ENCODE assay signal across 9 mouse cellular contexts in the genomic region with DNA sequence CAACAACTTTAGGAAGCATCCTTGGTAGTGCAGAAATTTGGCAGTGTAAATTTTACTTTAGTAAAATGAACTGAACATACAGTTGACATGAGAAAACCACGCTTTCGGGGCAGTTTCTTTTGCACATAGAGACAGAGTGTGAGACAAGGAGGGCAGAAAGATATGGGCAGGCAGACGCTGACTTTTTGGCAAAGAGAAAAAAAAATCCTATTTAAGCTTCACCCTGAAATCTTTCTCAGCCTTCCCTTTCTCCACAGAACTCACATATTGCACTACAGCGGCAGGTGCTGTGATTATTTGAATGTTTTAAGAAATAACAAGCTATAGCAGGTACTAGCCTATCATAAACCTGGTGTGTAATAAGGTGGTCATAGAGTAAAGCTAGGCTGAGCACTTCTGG. TPM values are rescaled to one million over a fixed set of nuclear protein-coding genes. Genes with fewer than 3 reads are reported as not detected.
A peak's percentile ranks its signal among the peaks of the same experiment; 100 is the strongest.
DNase-seq lines count a peak whose midpoint lies in the region; ATAC-seq and TF ChIP-seq lines count a peak whose summit lies in the region.
"Had no signal": no experiment of that assay in that cellular context is flagged by ENCODE, and none has a peak within 500 bp of the region (broad histone marks: within the 10 kb centered on the region; RNA-seq: fewer than 3 reads in every experiment).

No protein-coding gene starts in this region.

- H3K4me3 ChIP-seq in limb, embryonic 12.5 days (replicated peaks) = no peak overlapping the region; the same call in 1 of the 2 replicates
- no peak overlapping the region; the same call in 1 of the 2 replicates for H3K4me3 ChIP-seq in limb, embryonic 10.5 days
- peak overlapping the region; percentile 93 for H3K4me3 ChIP-seq in hindbrain, embryonic 10.5 days
- no peak overlapping the region for H3K4me3 ChIP-seq in midbrain, postnatal 0 days (ENCODE audit: low read depth, low read length)

- H3K4me2 ChIP-seq in limb, embryonic 12.5 days = peak overlapping the region; percentile 40; the same call in 1 of the 2 replicates
- H3K4me2 ChIP-seq in midbrain, postnatal 0 days (ENCODE audit: low read depth, low read length, poor library complexity, severe bottlenecking) = peak overlapping the region; percentile 8; the same call in 1 of the 2 replicates

- H3K9me3 ChIP-seq in limb, embryonic 12.5 days = no peaks in the 10 kb centered on the region
- no peaks in the 10 kb centered on the region for H3K9me3 ChIP-seq in limb, embryonic 10.5 days (replicated peaks)
- H3K9me3 ChIP-seq in hindbrain, embryonic 10.5 days = no peaks in the 10 kb centered on the region
- H3K9me3 ChIP-seq in midbrain, postnatal 0 days (ENCODE audit: low read length) = no peaks in the 10 kb centered on the region

- peaks cover 23% of the 10 kb centered on the region for H3K4me1 ChIP-seq in limb, embryonic 12.5 days (replicated peaks)
- H3K4me1 ChIP-seq in limb, embryonic 10.5 days = peaks cover 42% of the 10 kb centered on the region
- peaks cover 38% of the 10 kb centered on the region for H3K4me1 ChIP-seq in hindbrain, embryonic 10.5 days (replicated peaks)
- no peaks in the 10 kb centered on the region for H3K4me1 ChIP-seq in midbrain, postnatal 0 days (ENCODE audit: insufficient read depth, low read length)

- H3K9ac ChIP-seq in limb, embryonic 12.5 days (replicated peaks) = no peak overlapping the region
- no peak overlapping the region for H3K9ac ChIP-seq in midbrain, postnatal 0 days (replicated peaks; ENCODE audit: low read length, poor library complexity, severe bottlenecking)

- WGBS in limb, embryonic 12.5 days = 20% methylated on average over 4 of the region's 4 CpGs
- WGBS in limb, embryonic 10.5 days = 8% methylated on average over 4 of the region's 4 CpGs
- WGBS in hindbrain, embryonic 10.5 days = 10% methylated on average over 4 of the region's 4 CpGs
- WGBS in midbrain, postnatal 0 days = 18% methylated on average over 4 of the region's 4 CpGs

- TF ChIP-seq CTCF in midbrain, postnatal 0 days (IDR thresholded peaks at IDR 0.05) = no peak

- no peak for ATAC-seq in limb, embryonic 12.5 days (ENCODE audit: insufficient number of reproducible peaks, insufficient read depth, low FRiP score, low TSS enrichment, low read depth)
- ATAC-seq in midbrain, postnatal 0 days (ENCODE audit: low FRiP score) = no peak

- H3K27ac ChIP-seq in limb, embryonic 12.5 days = no peak overlapping the region
- H3K27ac ChIP-seq in limb, embryonic 10.5 days = no peak overlapping the region
- peak overlapping the region; percentile 99 for H3K27ac ChIP-seq in hindbrain, embryonic 10.5 days
- H3K27ac ChIP-seq in midbrain, postnatal 0 days (ENCODE audit: low read depth, low read length) = no peak overlapping the region

- peaks cover 37% of the 10 kb centered on the region for H3K27me3 ChIP-seq in limb, embryonic 12.5 days
- peaks cover 30% of the 10 kb centered on the region for H3K27me3 ChIP-seq in limb, embryonic 10.5 days (ENCODE audit: low read depth, poor library complexity, severe bottlenecking)
- H3K27me3 ChIP-seq in hindbrain, embryonic 10.5 days (ENCODE audit: insufficient read depth, poor library complexity, severe bottlenecking) = peaks cover 26% of the 10 kb centered on the region
- peaks cover 37% of the 10 kb centered on the region for H3K27me3 ChIP-seq in midbrain, postnatal 0 days (ENCODE audit: insufficient read depth, low read length)

- DNase-seq in embryo, embryonic 9.5 days (ENCODE audit: extremely low spot score) = peak; percentile 19
- no peak for DNase-seq in embryo, embryonic 10 days (ENCODE audit: low spot score)
- DNase-seq in limb, embryonic 10.5 days (ENCODE audit: low spot score) = no peak
- DNase-seq in hindbrain, embryonic 10.5 days (ENCODE audit: low spot score) = no peak
- DNase-seq in midbrain, postnatal 0 days (ENCODE audit: low spot score) = no peak
- no peak for DNase-seq in frontal cortex, postnatal 36 days (ENCODE audit: low spot score in 2 of 2)
- no peak for DNase-seq in ovary, adult 18-20 months (ENCODE audit: low spot score)
- DNase-seq: right cerebral cortex, postnatal 14 days had no signal

- H3K36me3 ChIP-seq in limb, embryonic 12.5 days = peaks cover under 1% of the 10 kb centered on the region; the same call in 1 of the 2 replicates
- H3K36me3 ChIP-seq in limb, embryonic 10.5 days = peaks cover 5% of the 10 kb centered on the region
- peaks cover 18% of the 10 kb centered on the region for H3K36me3 ChIP-seq in hindbrain, embryonic 10.5 days
- H3K36me3 ChIP-seq in midbrain, postnatal 0 days (ENCODE audit: insufficient read depth, low read length) = no peaks in the 10 kb centered on the region

RNA-seq across cellular contexts. Expression of a gene that starts 3.2 kb away (rescaled TPM):
- polyA plus RNA-seq in limb, embryonic 12.5 days (2016; fragmentation: Nextera tagmentation; extraction: Ambion mirVana) = 71.8 and 76.9 TPM in 2 replicates
- polyA plus RNA-seq in limb, embryonic 10.5 days (2016; fragmentation: Nextera tagmentation; extraction: Ambion mirVana) = 48.0 and 56.8 TPM in 2 replicates
- polyA plus RNA-seq in hindbrain, embryonic 10.5 days (2016; fragmentation: Nextera tagmentation; extraction: Ambion mirVana) = 83.4 and 86.4 TPM in 2 replicates
- total RNA-seq in midbrain, postnatal 0 days (2014; rRNA removed) = 38.9 and 43.2 TPM in 2 replicates
- polyA plus RNA-seq in midbrain, postnatal 0 days (2015; fragmentation: Nextera tagmentation; extraction: Ambion mirVana) = 65.4 and 81.6 TPM in 2 replicates
